Mouse (Mus musculus) CH12.LX (cell line): ENCODE data around the gene Dlx4. TPM values are rescaled to one million over a fixed set of nuclear protein-coding genes. Genes with fewer than 3 reads are reported as not detected.
A peak's percentile ranks its signal among the peaks of the same experiment; 100 is the strongest.

Experiments used
- DNase-seq: peaks from one replicate; pipeline ENCODE4 v3.0.0-alpha.2; 2013; ENCODE audit errors: extremely low read depth
- H3K27ac ChIP-seq: 2 replicates; pipeline ENCODE4 v1.5.1; 2012; ENCODE audit warnings: low read depth, mild to moderate bottlenecking, control low read depth, moderate library complexity; ENCODE audit not compliant: insufficient read depth
- H3K27me3 ChIP-seq: replicated peaks from 2 replicates; pipeline ENCODE3; 2012; ENCODE audit warnings: inconsistent platforms
- H3K36me3 ChIP-seq, 2 experiments: replicated peaks in 1 of 2; 2 replicates each; pipeline versions ENCODE3 to v1.6.1; 2012; ENCODE audit warnings: inconsistent platforms in 1 of 2, low read length in 1 of 2, mild to moderate bottlenecking in 1 of 2, mixed read lengths in 1 of 2, moderate library complexity in 1 of 2; ENCODE audit not compliant: control insufficient read depth in 1 of 2, insufficient read depth in 1 of 2
- H3K4me1 ChIP-seq, 2 experiments: 2 replicates each; pipeline ENCODE4 v1.6.1; 2012; ENCODE audit warnings: inconsistent platforms in 1 of 2, moderate library complexity in 1 of 2; ENCODE audit not compliant: insufficient read depth in 2 of 2, control insufficient read depth in 1 of 2
- H3K4me2 ChIP-seq: 2 replicates; pipeline ENCODE4 v1.6.1; 2012; ENCODE audit warnings: low read depth, mild to moderate bottlenecking, control low read depth; ENCODE audit not compliant: poor library complexity, insufficient read depth, severe bottlenecking
- H3K4me3 ChIP-seq, 3 experiments: fragments of 150-350 bp in 1 of 3; sonication (generic) in 1 of 3; replicated peaks in 1 of 3; 2 replicates each; pipeline versions ENCODE3 to v1.5.1; 2011 to 2012; ENCODE audit warnings: low read depth in 2 of 3, low read length in 2 of 3, mild to moderate bottlenecking in 2 of 3, moderate library complexity in 2 of 3, control low read depth in 1 of 3, improper control_type of control experiment in 1 of 3, inconsistent platforms in 1 of 3, mixed read lengths in 1 of 3; ENCODE audit not compliant: poor library complexity in 1 of 3
- H3K79me2 ChIP-seq: replicated peaks from 2 replicates; pipeline ENCODE4 v1.6.1; 2012; ENCODE audit warnings: mild to moderate bottlenecking, moderate library complexity; ENCODE audit not compliant: control insufficient read depth, poor library complexity, insufficient read depth, severe bottlenecking; ENCODE audit errors: extremely low read depth
- H3K9ac ChIP-seq: 2 replicates; pipeline ENCODE4 v1.6.1; 2012; ENCODE audit warnings: low read depth, mild to moderate bottlenecking, control low read depth, moderate library complexity; ENCODE audit not compliant: insufficient read depth
- H3K9me3 ChIP-seq: replicated peaks from 2 replicates; pipeline ENCODE3; 2012; ENCODE audit warnings: low read length, inconsistent platforms, mixed read lengths
- BHLHE40 ChIP-seq: IDR thresholded peaks from 2 replicates; pipeline ENCODE4 v1.6.1; 2011; ENCODE audit warnings: mild to moderate bottlenecking, low read depth, low read length, improper control_type of control experiment
- ELF1 ChIP-seq: IDR thresholded peaks from 2 replicates; pipeline ENCODE4 v1.6.1; 2014; ENCODE audit warnings: low read depth, mild to moderate bottlenecking, inconsistent platforms, low read length, improper control_type of control experiment
- EP300 ChIP-seq: IDR thresholded peaks from 2 replicates; pipeline ENCODE4 v1.6.1; 2011; ENCODE audit warnings: low read length, improper control_type of control experiment
- ETS1 ChIP-seq: conservative IDR thresholded peaks from 2 replicates; pipeline ENCODE4 v1.6.1; 2012; ENCODE audit warnings: low read depth, mild to moderate bottlenecking, inconsistent platforms, low read length, improper control_type of control experiment, moderate library complexity
- IRF4 ChIP-seq: IDR thresholded peaks from 2 replicates; pipeline ENCODE4 v1.6.1; 2014; ENCODE audit warnings: low read depth, mild to moderate bottlenecking, inconsistent platforms, low read length, improper control_type of control experiment
- JUN ChIP-seq: IDR thresholded peaks from 2 replicates; pipeline ENCODE4 v1.6.1; 2011; ENCODE audit warnings: low read depth, mild to moderate bottlenecking, low read length, improper control_type of control experiment, moderate library complexity; ENCODE audit not compliant: insufficient read depth
- JUND ChIP-seq: conservative IDR thresholded peaks from 2 replicates; pipeline ENCODE4 v1.6.1; 2011; ENCODE audit warnings: low read depth, low read length, improper control_type of control experiment
- MAFK ChIP-seq: IDR thresholded peaks from 2 replicates; pipeline ENCODE4 v1.6.1; 2011; ENCODE audit warnings: low read length, improper control_type of control experiment; ENCODE audit not compliant: insufficient replicate concordance
- MAX ChIP-seq: IDR thresholded peaks from 2 replicates; pipeline ENCODE4 v1.6.1; 2011; ENCODE audit warnings: low read length, improper control_type of control experiment
- MEF2A ChIP-seq: IDR thresholded peaks from 2 replicates; pipeline ENCODE4 v1.6.1; 2014; ENCODE audit warnings: low read depth, mild to moderate bottlenecking, inconsistent platforms, low read length, improper control_type of control experiment, borderline replicate concordance
- MYC ChIP-seq: IDR thresholded peaks from 2 replicates; pipeline ENCODE4 v1.6.1; 2011; ENCODE audit warnings: low read depth, mild to moderate bottlenecking, improper control_type of control experiment, low read length
- NRF1 ChIP-seq: IDR thresholded peaks from 2 replicates; pipeline ENCODE4 v1.6.1; 2014; ENCODE audit warnings: low read depth, mild to moderate bottlenecking, inconsistent platforms, low read length, improper control_type of control experiment, moderate library complexity
- PAX5 ChIP-seq: IDR thresholded peaks from 2 replicates; pipeline ENCODE4 v1.6.1; 2012; ENCODE audit warnings: low read length, inconsistent platforms, mixed read lengths
- POLR2A ChIP-seq: IDR thresholded peaks from 2 replicates; pipeline ENCODE4 v1.6.1; 2011; ENCODE audit warnings: low read depth, mild to moderate bottlenecking, improper control_type of control experiment, low read length
- TBP ChIP-seq: conservative IDR thresholded peaks from 2 replicates; pipeline ENCODE4 v1.6.1; 2011; ENCODE audit warnings: low read depth, low read length, improper control_type of control experiment
- TCF12 ChIP-seq: IDR thresholded peaks from 2 replicates; pipeline ENCODE4 v1.6.1; 2014; ENCODE audit warnings: low read depth, mild to moderate bottlenecking, inconsistent platforms, low read length, improper control_type of control experiment
- USF2 ChIP-seq: conservative IDR thresholded peaks from 2 replicates; pipeline ENCODE4 v1.6.1; 2011; ENCODE audit warnings: low read depth, low read length, improper control_type of control experiment
- ZC3H11A ChIP-seq: IDR thresholded peaks from 2 replicates; pipeline ENCODE4 v1.6.1; 2012; ENCODE audit warnings: low read depth, mild to moderate bottlenecking, inconsistent platforms, low read length, improper control_type of control experiment
- dilution Hi-C: fragments of 300-500 bp; cut with MboI; formaldehyde crosslinking; loops from 2 replicates; pipeline ENCODE4 v1.14.3; 2020; ENCODE audit warnings: low sequenced_read_pairs; ENCODE audit not compliant: extremely low pct_unique_long_range_greater_than_20kb, extremely low pct_ligation_motif_present
- in situ Hi-C: fragments of 300-500 bp; cut with MboI; formaldehyde crosslinking; loops from 3 replicates; pipeline ENCODE4 v1.14.3; 2019; ENCODE audit warnings: low sequenced_read_pairs, low pct_ligation_motif_present, low pct_unique_long_range_greater_than_20kb, mixed read lengths
- polyA plus RNA-seq: library from polyadenylated mRNA; unstranded; fragments of >175 nt; gene quantifications from 2 replicates; pipeline ENCODE4 v1.2.1, GENCODE M21; 2012; ENCODE audit warnings: low read depth; ENCODE audit not compliant: insufficient read length
- total RNA-seq, 2 experiments: library from RNA; depleted of rRNA; stranded (reverse); fragments of 300-350 nt in 1 of 2; fragments of >200 nt in 1 of 2; gene quantifications; 2 replicates each; pipeline ENCODE4 v1.2.3; 2012 to 2014

The Dlx4 gene
- total and polyA plus RNA-seq, 3 experiments, result 0.25 TPM; not detected in 2

DNA sequence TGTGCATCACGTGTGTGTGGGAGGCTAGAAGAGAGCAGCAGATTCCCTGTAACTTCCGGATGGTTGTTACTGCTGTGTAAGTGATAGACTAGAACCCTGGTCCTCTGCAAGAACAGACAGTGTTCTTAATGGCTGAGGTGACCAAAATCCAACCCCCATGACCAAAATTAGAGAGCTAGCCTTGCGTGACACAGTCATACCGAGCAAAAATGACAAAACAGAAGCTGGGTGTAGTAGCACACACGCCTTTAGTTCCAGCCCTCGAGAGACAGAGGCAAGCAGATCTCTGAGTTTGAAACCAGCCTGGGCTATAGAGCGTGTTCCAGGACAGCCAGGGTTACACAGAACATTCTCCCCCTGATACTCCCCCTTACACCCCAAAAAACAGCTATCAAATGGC, 36.0 kb downstream of the Dlx4 start:
- peak; percentile 67 for DNase-seq
- Histone ChIP-seq H3K79me2 (no peaks in the 10 kb centered on the region), H3K36me3 (no peaks in the 10 kb centered on the region), H3K4me1 (peaks cover 25 to 51% of the 10 kb centered on the region in 2 experiments), H3K4me2 (peak overlapping the region; percentile 10; the same call in 1 of the 2 replicates), H3K9me3 (peaks cover 2% of the 10 kb centered on the region), H3K9ac (no peak overlapping the region), H3K27me3 (peaks cover 15% of the 10 kb centered on the region), H3K27ac (0 out of 2 replicates have a peak overlapping the region, but pooled peaks have one; percentile 19)
- dilution Hi-C loops (no loop called here), in situ Hi-C loops (loop anchor here (10.0 kb wide), 1 partner anchor 415 kb away; no protein-coding TSS in a partner anchor)
- no peak for TF ChIP-seq MAX
- TF ChIP-seq PAX5, result no peak
- no peak for TF ChIP-seq POLR2A
- TF ChIP-seq JUN, result peak; percentile 55
- peak; percentile 79 for TF ChIP-seq IRF4
- TF ChIP-seq NRF1, result no peak
- TF ChIP-seq BHLHE40, result 0 out of 2 replicates have a peak, but pooled peaks have one; percentile 20
- TF ChIP-seq MYC, result no peak
- TF ChIP-seq USF2, result no peak
- no peak for TF ChIP-seq ZC3H11A
- 0 out of 2 replicates have a peak, but pooled peaks have one; percentile 34 for TF ChIP-seq JUND
- peak; percentile 48; the same call in 1 of the 2 replicates for TF ChIP-seq MEF2A
- TF ChIP-seq, all 38 proteins: peak for 5
- no peak overlapping the region for H3K4me3 ChIP-seq

DNA sequence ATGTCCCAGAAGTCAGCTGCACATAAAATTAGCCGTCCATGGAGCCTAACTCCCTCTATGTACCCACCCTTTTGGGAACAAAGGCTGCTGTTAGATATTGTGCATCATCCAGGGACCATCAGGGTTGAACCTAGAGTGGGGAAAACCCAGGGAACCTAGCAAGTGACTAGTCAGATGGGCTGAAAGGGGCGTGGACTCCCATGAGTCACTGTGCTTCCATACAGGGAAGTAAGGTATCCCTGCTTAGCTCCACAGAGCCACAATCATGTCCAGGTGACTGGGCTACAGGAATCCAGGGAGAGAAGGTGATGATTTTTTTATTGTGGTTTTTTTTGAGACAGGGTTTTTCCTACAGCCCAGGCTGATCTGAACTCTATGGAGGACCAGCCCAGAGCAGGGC, 37.1 kb downstream of the Dlx4 start:
- no peaks in the 10 kb centered on the region for H3K79me2 ChIP-seq
- H3K36me3 ChIP-seq, result no peaks in the 10 kb centered on the region
- H3K9ac ChIP-seq, result no peak overlapping the region
- H3K27me3 ChIP-seq, result peaks cover 11% of the 10 kb centered on the region
- H3K9me3 ChIP-seq, result peaks cover 2% of the 10 kb centered on the region
- peak overlapping the region; percentile 1; the same call in 1 of the 2 replicates for H3K4me2 ChIP-seq
- TF ChIP-seq TCF12 (peak; percentile 35; the same call in 1 of the 2 replicates), MAFK (no peak), POLR2A (0 out of 2 replicates have a peak, but pooled peaks have one; percentile 35), EP300 (0 out of 2 replicates have a peak, but pooled peaks have one; percentile 38), MEF2A (peak; percentile 36; the same call in 1 of the 2 replicates), TBP (0 out of 2 replicates have a peak, but pooled peaks have one; percentile 9), ELF1 (peak; percentile 61), USF2 (no peak), MYC (no peak), BHLHE40 (peak; percentile 25; the same call in 1 of the 2 replicates), ETS1 (0 out of 2 replicates have a peak, but pooled peaks have one; percentile 22)
- peak; percentile 67 for DNase-seq
- peak overlapping the region in 2 of 3 experiments; percentile 18 to 33 for H3K4me3 ChIP-seq
- H3K27ac ChIP-seq, result no peak overlapping the region
- in situ Hi-C loops, result loop anchor here (5.0 kb wide), 2 partner anchors 37 to 67 kb away; partner anchors contain the start of gene Pdk2
- dilution Hi-C loops, result no loop called here
- H3K4me1 ChIP-seq, result peaks cover 25 to 61% of the 10 kb centered on the region in 2 experiments
